Comparison of ENCODE assay signal across 10 mouse cellular contexts in genomic region chr3:51378665-51378946, GRCm38 (mm10). TPM values are rescaled to one million over a fixed set of nuclear protein-coding genes. Genes with fewer than 3 reads are reported as not detected.
DNase-seq lines count a peak whose midpoint lies in the region; ATAC-seq and TF ChIP-seq lines count a peak whose summit lies in the region.
"Had no signal": no experiment of that assay in that cellular context is flagged by ENCODE, and none has a peak within 500 bp of the region (broad histone marks: within the 10 kb centered on the region; RNA-seq: fewer than 3 reads in every experiment).

No protein-coding gene starts in this region.

- no peaks in the 10 kb centered on the region for H3K36me3 ChIP-seq in heart, embryonic 14.5 days (ENCODE audit: control insufficient read depth, insufficient read depth, low read length)
- no peaks in the 10 kb centered on the region for H3K36me3 ChIP-seq in E14TG2a.4 (ENCODE audit: insufficient read depth, low read length)
- no peaks in the 10 kb centered on the region for H3K36me3 ChIP-seq in embryonic facial prominence, embryonic 15.5 days
- H3K36me3 ChIP-seq in liver, embryonic 15.5 days (replicated peaks), result no peaks in the 10 kb centered on the region
- H3K36me3 ChIP-seq: G1E had no signal

- DNase-seq in heart, adult 9 months (ENCODE audit: low spot score in 2 of 2), result no peak
- no peak for DNase-seq in gastrocnemius, adult 8-10 months (ENCODE audit: low spot score in 2 of 2)
- no peak for DNase-seq in thymus, postnatal 4 days
- DNase-seq in spleen, postnatal 10 days (ENCODE audit: low spot score in 2 of 2), result no peak
- DNase-seq: cerebellum, adult 8-10 months had no signal

- TF ChIP-seq CTCF in E14TG2a.4 (conservative IDR thresholded peaks at IDR 0.05; ENCODE audit: low read length), result no peak

- peaks cover 0 to 5% of the 10 kb centered on the region in 2 experiments; a peak in 3 of 4 replicates for H3K4me1 ChIP-seq in heart, embryonic 14.5 days (ENCODE audit: control insufficient read depth in 2 of 2, insufficient read depth in 2 of 2, low read length in 2 of 2)
- H3K4me1 ChIP-seq in E14TG2a.4 (replicated peaks; ENCODE audit: low read depth, low read length), result peaks cover 12% of the 10 kb centered on the region
- peaks cover 6% of the 10 kb centered on the region; the same call in 1 of the 2 replicates for H3K4me1 ChIP-seq in embryonic facial prominence, embryonic 15.5 days
- peaks cover 27% of the 10 kb centered on the region for H3K4me1 ChIP-seq in liver, embryonic 15.5 days (replicated peaks)

- no peaks in the 10 kb centered on the region for H3K27me3 ChIP-seq in heart, embryonic 14.5 days (ENCODE audit: control insufficient read depth, insufficient read depth, low read length)
- H3K27me3 ChIP-seq in E14TG2a.4 (ENCODE audit: insufficient read depth, low read length), result no peaks in the 10 kb centered on the region
- no peaks in the 10 kb centered on the region for H3K27me3 ChIP-seq in embryonic facial prominence, embryonic 15.5 days
- no peaks in the 10 kb centered on the region for H3K27me3 ChIP-seq in liver, embryonic 15.5 days

- peak overlapping the region; percentile 32 to 47 for H3K4me3 ChIP-seq in heart, embryonic 14.5 days (ENCODE audit: control insufficient read depth in 1 of 2, insufficient read depth in 1 of 2, low read depth in 1 of 2, low read length in 2 of 2)
- H3K4me3 ChIP-seq in E14TG2a.4 (replicated peaks; ENCODE audit: low read length), result peak overlapping the region; percentile 37
- H3K4me3 ChIP-seq in embryonic facial prominence, embryonic 15.5 days (replicated peaks), result peak overlapping the region; percentile 38
- H3K4me3 ChIP-seq in liver, embryonic 15.5 days (replicated peaks), result peak overlapping the region; percentile 48

- 74% methylated on average over 3 of the region's 3 CpGs for WGBS in heart, embryonic 14.5 days
- 83% methylated on average over 3 of the region's 3 CpGs for WGBS in embryonic facial prominence, embryonic 15.5 days
- 72% methylated on average over 3 of the region's 3 CpGs for WGBS in liver, embryonic 15.5 days (ENCODE audit: insufficient replicate concordance)

- H3K9me3 ChIP-seq in heart, embryonic 14.5 days (ENCODE audit: control insufficient read depth, low read length), result no peaks in the 10 kb centered on the region
- H3K9me3 ChIP-seq in E14TG2a.4 (ENCODE audit: low read length), result 0 out of 2 replicates have a peak, but pooled peaks cover 3% of the 10 kb centered on the region
- no peaks in the 10 kb centered on the region for H3K9me3 ChIP-seq in embryonic facial prominence, embryonic 15.5 days (replicated peaks)
- no peaks in the 10 kb centered on the region for H3K9me3 ChIP-seq in liver, embryonic 15.5 days (replicated peaks)

- H3K4me2 ChIP-seq in heart, embryonic 14.5 days (ENCODE audit: low read length), result peak overlapping the region; percentile 63
- peak overlapping the region; percentile 46 for H3K4me2 ChIP-seq in embryonic facial prominence, embryonic 15.5 days (replicated peaks)
- H3K4me2 ChIP-seq in liver, embryonic 15.5 days, result peak overlapping the region; percentile 64

- no peak overlapping the region for H3K27ac ChIP-seq in heart, embryonic 14.5 days (replicated peaks in 1 of 2; ENCODE audit: control insufficient read depth in 1 of 2, insufficient read depth in 1 of 2, low read depth in 2 of 2, low read length in 2 of 2)
- H3K27ac ChIP-seq in embryonic facial prominence, embryonic 15.5 days (replicated peaks), result no peak overlapping the region
- peak overlapping the region; percentile 26; the same call in 1 of the 2 replicates for H3K27ac ChIP-seq in liver, embryonic 15.5 days (replicated peaks)

- peak overlapping the region; percentile 63 for H3K9ac ChIP-seq in heart, embryonic 14.5 days (ENCODE audit: low read length)
- no peak overlapping the region for H3K9ac ChIP-seq in embryonic facial prominence, embryonic 15.5 days
- H3K9ac ChIP-seq in liver, embryonic 15.5 days, result peak overlapping the region; percentile 43; the same call in 1 of the 2 replicates

- ATAC-seq in heart, embryonic 14.5 days (ENCODE audit: insufficient number of reproducible peaks, insufficient read depth, low FRiP score, low read depth), result no peak; the same call in 1 of the 2 replicates
- ATAC-seq in embryonic facial prominence, embryonic 15.5 days (ENCODE audit: insufficient number of reproducible peaks, low FRiP score, low TSS enrichment, low read depth), result no peak
- no peak for ATAC-seq in liver, embryonic 15.5 days (ENCODE audit: insufficient read depth)

RNA-seq across cellular contexts. Expression of gene Mgarp, which starts 17.9 kb away (rescaled TPM):
- 7.7 and 8.6 TPM in 2 replicates for polyA plus RNA-seq in heart, embryonic 14.5 days (2014; fragmentation: Nextera tagmentation; extraction: Ambion mirVana)
- polyA plus RNA-seq in embryonic facial prominence, embryonic 15.5 days (2015; fragmentation: Nextera tagmentation; extraction: Ambion mirVana), result 4.8 and 5.7 TPM in 2 replicates
- polyA plus RNA-seq in liver, embryonic 15.5 days (2015; fragmentation: Nextera tagmentation; extraction: Ambion mirVana), result 1.3 and 1.9 TPM in 2 replicates
- total RNA-seq in gastrocnemius, adult 8-10 months (2022), result under 1 TPM in 1 of 4 experiments, not detected in 3; 0.85 TPM

RNA-seq across cellular contexts. Expression of gene Ndufc1, which starts 30.2 kb away (rescaled TPM):
- 1,752 and 1,832 TPM in 2 replicates for polyA plus RNA-seq in heart, embryonic 14.5 days (2014; fragmentation: Nextera tagmentation; extraction: Ambion mirVana)
- 613 and 635 TPM in 2 replicates for polyA plus RNA-seq in embryonic facial prominence, embryonic 15.5 days (2015; fragmentation: Nextera tagmentation; extraction: Ambion mirVana)
- polyA plus RNA-seq in liver, embryonic 15.5 days (2015; fragmentation: Nextera tagmentation; extraction: Ambion mirVana), result 308 and 386 TPM in 2 replicates
- 1,000 to 10,000 TPM in 2 of 4 experiments, 100 to 1,000 TPM in 2; 957 to 1,091 (median 1,034) TPM for total RNA-seq in gastrocnemius, adult 8-10 months (2022)

RNA-seq across cellular contexts. Expression of gene Naa15, which starts 36.3 kb away (rescaled TPM):
- polyA plus RNA-seq in heart, embryonic 14.5 days (2014; fragmentation: Nextera tagmentation; extraction: Ambion mirVana), result 28.9 and 30.7 TPM in 2 replicates
- 40.6 and 41.4 TPM in 2 replicates for polyA plus RNA-seq in embryonic facial prominence, embryonic 15.5 days (2015; fragmentation: Nextera tagmentation; extraction: Ambion mirVana)
- polyA plus RNA-seq in liver, embryonic 15.5 days (2015; fragmentation: Nextera tagmentation; extraction: Ambion mirVana), result 20.4 and 22.3 TPM in 2 replicates
- 10 to 100 TPM; 40.5 to 53.0 (median 48.0) TPM for total RNA-seq in gastrocnemius, adult 8-10 months (2022)

RNA-seq across cellular contexts. Expression of gene Elf2, which starts 38.1 kb away (rescaled TPM):
- 60.7 and 62.8 TPM in 2 replicates for polyA plus RNA-seq in heart, embryonic 14.5 days (2014; fragmentation: Nextera tagmentation; extraction: Ambion mirVana)
- polyA plus RNA-seq in embryonic facial prominence, embryonic 15.5 days (2015; fragmentation: Nextera tagmentation; extraction: Ambion mirVana), result 60.8 and 71.0 TPM in 2 replicates
- 22.3 and 22.6 TPM in 2 replicates for polyA plus RNA-seq in liver, embryonic 15.5 days (2015; fragmentation: Nextera tagmentation; extraction: Ambion mirVana)
- total RNA-seq in gastrocnemius, adult 8-10 months (2022), result 10 to 100 TPM; 45.1 to 52.6 (median 48.5) TPM
